Mouse (Mus musculus): Measurements from ENCODE around the gene Gtdc1. TPM values are rescaled to one million over a fixed set of nuclear protein-coding genes. Genes with fewer than 3 reads are reported as not detected.
"Not testable (repeated sequence)": the region's sequence is repeated elsewhere in the genome, so short reads cannot be mapped to it uniquely, and the experiment has no call there.

The Gtdc1 gene
- total RNA-seq, 1 experiment from 2014 or later, result 72.0 TPM

- no peak for ATAC-seq (ENCODE audit: extremely low read depth, insufficient number of reproducible peaks, low FRiP score, poor library complexity, severe bottlenecking)
Observed at GRCm38 (mm10) chr2:44633971-44634370, 293.5 kb downstream of the Gtdc1 start.

GRCm38 (mm10) chr2:44633064-44633463 is 294.4 kb downstream of the Gtdc1 start:
- ATAC-seq (ENCODE audit: extremely low read depth, insufficient number of reproducible peaks, low FRiP score, poor library complexity, severe bottlenecking), result no peak

GRCm38 (mm10) chr2:44632584-44632983 is 294.9 kb downstream of the Gtdc1 start:
- ATAC-seq (ENCODE audit: extremely low read depth, insufficient number of reproducible peaks, low FRiP score, poor library complexity, severe bottlenecking), result no peak

- no peak for ATAC-seq (ENCODE audit: extremely low read depth, insufficient number of reproducible peaks, low FRiP score, poor library complexity, severe bottlenecking)
Observed at GRCm38 (mm10) chr2:44631064-44631463, 296.4 kb downstream of the Gtdc1 start.

GRCm38 (mm10) chr2:44628778-44629177 is 298.7 kb downstream of the Gtdc1 start:
- ATAC-seq (ENCODE audit: extremely low read depth, insufficient number of reproducible peaks, low FRiP score, poor library complexity, severe bottlenecking), result no peak

GRCm38 (mm10) chr2:44625154-44625553 is 302.3 kb downstream of the Gtdc1 start:
- ATAC-seq (ENCODE audit: extremely low read depth, insufficient number of reproducible peaks, low FRiP score, poor library complexity, severe bottlenecking), result no peak

- no peak for ATAC-seq (ENCODE audit: extremely low read depth, insufficient number of reproducible peaks, low FRiP score, poor library complexity, severe bottlenecking)
Observed at GRCm38 (mm10) chr2:44622471-44622870, 305.0 kb downstream of the Gtdc1 start.

- not testable (repeated sequence) for ATAC-seq (ENCODE audit: extremely low read depth, insufficient number of reproducible peaks, low FRiP score, poor library complexity, severe bottlenecking)
Observed at GRCm38 (mm10) chr2:44599653-44600052, 327.8 kb downstream of the Gtdc1 start.

GRCm38 (mm10) chr2:44594276-44594675 is 333.2 kb downstream of the Gtdc1 start:
- no peak for ATAC-seq (ENCODE audit: extremely low read depth, insufficient number of reproducible peaks, low FRiP score, poor library complexity, severe bottlenecking)

- no peak for ATAC-seq (ENCODE audit: extremely low read depth, insufficient number of reproducible peaks, low FRiP score, poor library complexity, severe bottlenecking)
Observed at GRCm38 (mm10) chr2:44590881-44591280, 336.6 kb downstream of the Gtdc1 start.

- no peak for ATAC-seq (ENCODE audit: extremely low read depth, insufficient number of reproducible peaks, low FRiP score, poor library complexity, severe bottlenecking)
Observed at GRCm38 (mm10) chr2:44584061-44584460, 343.4 kb downstream of the Gtdc1 start.

GRCm38 (mm10) chr2:44583491-44583890 is 344.0 kb downstream of the Gtdc1 start:
- ATAC-seq (ENCODE audit: extremely low read depth, insufficient number of reproducible peaks, low FRiP score, poor library complexity, severe bottlenecking), result no peak

- no peak for ATAC-seq (ENCODE audit: extremely low read depth, insufficient number of reproducible peaks, low FRiP score, poor library complexity, severe bottlenecking)
Observed at GRCm38 (mm10) chr2:44571810-44572209, 355.6 kb downstream of the Gtdc1 start.

- ATAC-seq (ENCODE audit: extremely low read depth, insufficient number of reproducible peaks, low FRiP score, poor library complexity, severe bottlenecking), result no peak
Observed at GRCm38 (mm10) chr2:44571156-44571555, 356.3 kb downstream of the Gtdc1 start.

- ATAC-seq (ENCODE audit: extremely low read depth, insufficient number of reproducible peaks, low FRiP score, poor library complexity, severe bottlenecking), result no peak
Observed at GRCm38 (mm10) chr2:44569140-44569952, 358.1 kb downstream of the Gtdc1 start.

- ATAC-seq (ENCODE audit: extremely low read depth, insufficient number of reproducible peaks, low FRiP score, poor library complexity, severe bottlenecking), result no peak
Observed at GRCm38 (mm10) chr2:44564776-44565692, 362.4 kb downstream of the Gtdc1 start.

- no peak for ATAC-seq (ENCODE audit: extremely low read depth, insufficient number of reproducible peaks, low FRiP score, poor library complexity, severe bottlenecking)
Observed at GRCm38 (mm10) chr2:44561789-44562188, 365.7 kb downstream of the Gtdc1 start.

- no peak for ATAC-seq (ENCODE audit: extremely low read depth, insufficient number of reproducible peaks, low FRiP score, poor library complexity, severe bottlenecking)
Observed at GRCm38 (mm10) chr2:44559242-44559944, 368.1 kb downstream of the Gtdc1 start.

GRCm38 (mm10) chr2:44557669-44558281 is 369.7 kb downstream of the Gtdc1 start:
- no peak for ATAC-seq (ENCODE audit: extremely low read depth, insufficient number of reproducible peaks, low FRiP score, poor library complexity, severe bottlenecking)
